25 mouse cellular contexts compared by ENCODE assay signal in genomic region chr12:15011091-15011490, GRCm38 (mm10).
DNase-seq lines count a peak whose midpoint lies in the region; ATAC-seq lines count a peak whose summit lies in the region.
"Had no signal": no experiment of that assay in that cellular context is flagged by ENCODE, and none has a peak within 500 bp of the region (broad histone marks: within the 10 kb centered on the region; RNA-seq: fewer than 3 reads in every experiment).

No protein-coding gene starts in this region.

- no peak overlapping the region for H3K9ac ChIP-seq in midbrain, embryonic 14.5 days (replicated peaks; ENCODE audit: low read length)
- H3K9ac ChIP-seq: embryonic facial prominence, embryonic 12.5 days; forebrain, embryonic 12.5 days had no signal

- no peaks in the 10 kb centered on the region for H3K4me1 ChIP-seq in midbrain, embryonic 14.5 days (ENCODE audit: control insufficient read depth, insufficient read depth, low read length)
- no peaks in the 10 kb centered on the region for H3K4me1 ChIP-seq in midbrain, embryonic 10.5 days
- H3K4me1 ChIP-seq: embryonic facial prominence, embryonic 10.5 days; embryonic facial prominence, embryonic 12.5 days; forebrain, embryonic 12.5 days had no signal

- H3K4me2 ChIP-seq in midbrain, embryonic 14.5 days (ENCODE audit: low read length) = no peak overlapping the region
- H3K4me2 ChIP-seq: embryonic facial prominence, embryonic 12.5 days; forebrain, embryonic 12.5 days had no signal

- peak; percentile 3 for DNase-seq in midbrain, embryonic 14.5 days
- DNase-seq in midbrain, embryonic 10.5 days (ENCODE audit: low spot score) = no peak
- peak; percentile 78 for DNase-seq in Muller cell, postnatal 12 days (ENCODE audit: inconsistent ontology term)
- peak; percentile 70 for DNase-seq in fat pad, adult 2 months (ENCODE audit: extremely low read depth, low read depth, low spot score)
- DNase-seq in right cerebral cortex, postnatal 10 days (ENCODE audit: low spot score in 2 of 2) = no peak
- DNase-seq in layer of hippocampus, adult 8-10 months (ENCODE audit: low spot score in 2 of 2) = no peak
- DNase-seq in heart, postnatal 4 days = no peak
- DNase-seq: adrenal gland, adult 2 months; adrenal gland, postnatal 10 days; adrenal gland, postnatal 25 days; B cell, adult 2 months; cerebellum, adult 11-12 months; cerebellum, adult 2 months; cerebellum, adult 9-10 months; cerebellum, postnatal 10 days; cerebellum, postnatal 25 days had no signal

- no peaks in the 10 kb centered on the region for H3K9me3 ChIP-seq in midbrain, embryonic 14.5 days (ENCODE audit: control insufficient read depth, low read length)
- H3K9me3 ChIP-seq in midbrain, embryonic 10.5 days (replicated peaks) = no peaks in the 10 kb centered on the region
- H3K9me3 ChIP-seq: embryonic facial prominence, embryonic 10.5 days; embryonic facial prominence, embryonic 12.5 days; forebrain, embryonic 10.5 days; forebrain, embryonic 12.5 days; G1E had no signal

- H3K27ac ChIP-seq in midbrain, embryonic 14.5 days (replicated peaks; ENCODE audit: low read depth, low read length) = no peak overlapping the region
- no peak overlapping the region for H3K27ac ChIP-seq in midbrain, embryonic 10.5 days (replicated peaks)
- H3K27ac ChIP-seq: embryonic facial prominence, embryonic 10.5 days; embryonic facial prominence, embryonic 12.5 days; forebrain, embryonic 10.5 days; forebrain, embryonic 12.5 days had no signal

- H3K4me3 ChIP-seq in midbrain, embryonic 14.5 days (replicated peaks; ENCODE audit: low read depth, low read length) = no peak overlapping the region
- no peak overlapping the region for H3K4me3 ChIP-seq in midbrain, embryonic 10.5 days
- H3K4me3 ChIP-seq: embryonic facial prominence, embryonic 10.5 days; embryonic facial prominence, embryonic 12.5 days; forebrain, embryonic 10.5 days; forebrain, embryonic 12.5 days had no signal

- ATAC-seq in midbrain, embryonic 14.5 days (ENCODE audit: low FRiP score, low TSS enrichment) = no peak
- ATAC-seq: CD4-positive, CD25-positive, alpha-beta regulatory T cell, adult 4 months; forebrain, embryonic 14.5 days; forebrain, embryonic 16.5 days had no signal

- H3K36me3 ChIP-seq in midbrain, embryonic 14.5 days (ENCODE audit: control insufficient read depth, insufficient read depth, low read length) = no peaks in the 10 kb centered on the region
- H3K36me3 ChIP-seq in midbrain, embryonic 10.5 days = no peaks in the 10 kb centered on the region
- H3K36me3 ChIP-seq: embryonic facial prominence, embryonic 10.5 days; embryonic facial prominence, embryonic 12.5 days; forebrain, embryonic 10.5 days; forebrain, embryonic 12.5 days; G1E had no signal

- H3K27me3 ChIP-seq in midbrain, embryonic 14.5 days (ENCODE audit: control insufficient read depth, insufficient read depth, low read length) = no peaks in the 10 kb centered on the region
- H3K27me3 ChIP-seq in midbrain, embryonic 10.5 days (ENCODE audit: low read depth, poor library complexity, severe bottlenecking) = no peaks in the 10 kb centered on the region
- H3K27me3 ChIP-seq: CH12.LX; embryonic facial prominence, embryonic 12.5 days; forebrain, embryonic 12.5 days had no signal

Comparison
In these comparisons a context has a peak if more than half of its experiments do, and no peak if none do; other contexts are left out.
1. DNase-seq: peak in midbrain, embryonic 14.5 days (single experiment), Muller cell, postnatal 12 days (single experiment) and fat pad, adult 2 months (single experiment); none in midbrain, embryonic 10.5 days (single experiment), right cerebral cortex, postnatal 10 days (0 of 2), layer of hippocampus, adult 8-10 months (0 of 2) and heart, postnatal 4 days (single experiment).